Mouse (Mus musculus) myocyte (in vitro differentiated cells): ENCODE data around the gene Armc9.

Experiments used
- E2F4 ChIP-seq: IDR thresholded peaks from one replicate; pipeline ENCODE4 v1.6.1; 2011; ENCODE audit warnings: mild to moderate bottlenecking, control low read depth, moderate library complexity; ENCODE audit not compliant: insufficient read depth
- MAX ChIP-seq: IDR thresholded peaks from one replicate; pipeline ENCODE4 v1.6.1; 2011; ENCODE audit warnings: low read depth, mild to moderate bottlenecking, control low read depth
- POLR2A ChIP-seq: IDR thresholded peaks from one replicate; pipeline ENCODE4 v1.6.1; 2011; ENCODE audit warnings: low read depth, mild to moderate bottlenecking, control low read depth, moderate library complexity; ENCODE audit not compliant: insufficient read length
- POLR2AphosphoS2 ChIP-seq: IDR thresholded peaks from one replicate; pipeline ENCODE4 v1.6.1; 2011; ENCODE audit warnings: low read depth, control low read depth; ENCODE audit not compliant: insufficient read length
- SRF ChIP-seq: IDR thresholded peaks from one replicate; pipeline ENCODE4 v1.6.1; 2011; ENCODE audit warnings: low read depth; ENCODE audit not compliant: control insufficient read depth, insufficient read length
- TCF12 ChIP-seq: IDR thresholded peaks from one replicate; pipeline ENCODE4 v1.6.1; 2011; ENCODE audit warnings: mild to moderate bottlenecking, control low read depth; ENCODE audit not compliant: poor library complexity, insufficient read depth, severe bottlenecking
- USF1 ChIP-seq: IDR thresholded peaks from one replicate; pipeline ENCODE4 v1.6.1; 2011; ENCODE audit warnings: low read depth, mild to moderate bottlenecking, control low read depth, moderate library complexity

GRCm38 (mm10) chr1:86135315-86135714, 19.3 kb upstream of the Armc9 start:
- no peak for TF ChIP-seq USF1
- TF ChIP-seq TCF12 = no peak
- no peak for TF ChIP-seq POLR2A
- no peak for TF ChIP-seq SRF
- TF ChIP-seq POLR2AphosphoS2 = no peak
- TF ChIP-seq E2F4 = no peak
- TF ChIP-seq MAX = no peak
